Mouse (Mus musculus): Measurements from ENCODE around the gene Gen1. TPM values are rescaled to one million over a fixed set of nuclear protein-coding genes. Genes with fewer than 3 reads are reported as not detected.

Gene Gen1
- total RNA-seq (2023; ENCODE audit: inconsistent age) = 4.4 to 8.0 TPM (median 6.0 TPM) in 4 replicates

GRCm38 (mm10) chr12:11265382-11266281 lies at the start of gene Gen1, which contains the start of gene Smc6:
Gene Gen1 (minus strand): TSS chr12:11265801.
Gene Smc6 (plus strand): TSS chr12:11265886.

DNA sequence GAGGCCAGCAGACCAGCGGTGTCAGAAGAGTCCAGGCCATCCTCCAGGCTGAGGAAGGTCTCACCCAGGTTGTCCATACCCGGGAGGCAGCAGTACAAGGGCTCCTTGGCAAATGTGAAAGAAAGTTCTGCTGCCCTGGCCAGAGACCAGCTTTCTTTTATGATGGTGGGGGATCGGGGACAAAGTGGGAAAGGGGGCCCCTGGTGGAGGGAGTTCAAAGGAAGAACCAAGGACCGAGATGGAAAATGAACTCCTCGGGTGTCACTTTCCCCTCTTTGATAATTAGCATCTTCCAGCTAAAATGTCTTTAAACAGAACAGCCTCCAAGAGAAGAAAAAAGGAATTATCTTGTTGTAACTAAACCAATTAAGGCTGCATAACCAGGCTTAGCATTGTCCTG lies 56.7 kb downstream of the Gen1 start, which contains the start of gene Msgn1:
Gene Msgn1, minus strand, starts transcription at position 101 of the 400 bp plus-strand sequence.

Other genes starting within 250 kb of the Gen1 start
- gene Kcns3, start 114.7 kb downstream of the Gen1 start, total RNA-seq (2023; ENCODE audit: inconsistent age) = not detected in 4 replicates
- gene Msgn1, start 56.8 kb downstream of the Gen1 start, total RNA-seq (2023; ENCODE audit: inconsistent age) = not detected in 4 replicates
- gene Smc6, start 85 bp upstream of the Gen1 start, total RNA-seq (2023; ENCODE audit: inconsistent age) = 177 to 211 TPM (median 203 TPM) in 4 replicates
- not detected in 4 replicates for gene Vsnl1, start 170.8 kb upstream of the Gen1 start, total RNA-seq (2023; ENCODE audit: inconsistent age)
- 0.21 TPM in 1 of 4 replicates, not detected in the others for gene Rad51ap2, start 190.3 kb upstream of the Gen1 start, total RNA-seq (2023; ENCODE audit: inconsistent age)